Comparison of ENCODE assay signal across 10 mouse cellular contexts in the genomic region with DNA sequence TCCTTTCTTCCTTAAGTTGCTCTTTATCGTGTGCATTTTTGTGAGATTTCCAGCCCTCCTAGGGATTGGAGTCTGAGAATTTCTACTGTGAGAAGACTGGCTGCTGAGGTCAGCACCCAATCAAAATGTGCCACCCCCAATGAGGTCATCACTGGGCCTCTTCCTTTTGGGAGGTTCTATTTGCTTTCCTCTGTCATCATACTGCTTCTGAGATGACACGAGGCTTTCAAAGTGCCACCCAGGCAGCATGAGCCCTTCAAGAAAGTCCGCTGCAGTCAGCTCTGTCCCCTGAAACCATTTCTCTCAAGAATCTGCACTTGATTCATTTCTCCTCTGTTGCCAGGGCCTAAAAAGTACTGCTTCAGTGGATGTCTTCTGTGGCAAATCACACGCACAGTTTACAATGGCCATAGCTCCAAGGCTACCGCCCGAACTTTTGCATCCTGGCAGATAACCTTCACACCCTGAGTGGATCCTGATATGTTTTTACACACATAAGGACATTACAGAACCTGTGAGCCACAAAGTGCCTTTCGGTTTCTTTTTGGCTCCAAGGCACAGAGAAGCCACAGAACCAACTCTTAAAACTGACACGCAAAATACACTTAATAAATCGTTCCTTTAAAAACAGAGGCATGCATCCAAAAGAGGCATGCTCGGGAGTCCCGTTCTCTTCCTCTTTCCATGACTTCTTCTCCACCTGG. TPM values are rescaled to one million over a fixed set of nuclear protein-coding genes. Genes with fewer than 3 reads are reported as not detected.
DNase-seq lines count a peak whose midpoint lies in the region; ATAC-seq and TF ChIP-seq lines count a peak whose summit lies in the region.
"Had no signal": no experiment of that assay in that cellular context is flagged by ENCODE, and none has a peak within 500 bp of the region (broad histone marks: within the 10 kb centered on the region; RNA-seq: fewer than 3 reads in every experiment).

No protein-coding gene starts in this region.

- no peak for TF ChIP-seq CTCF in hindbrain, postnatal 0 days (IDR thresholded peaks at IDR 0.05; ENCODE audit: low read depth)

- 85% methylated on average over 11 of the region's 11 CpGs for WGBS in hindbrain, postnatal 0 days

- no peak overlapping the region for H3K9ac ChIP-seq in hindbrain, postnatal 0 days (replicated peaks; ENCODE audit: low read length)
- H3K9ac ChIP-seq: lung, embryonic 15.5 days; stomach, embryonic 15.5 days had no signal

- H3K4me3 ChIP-seq in hindbrain, postnatal 0 days (ENCODE audit: low read length): no peak overlapping the region
- H3K4me3 ChIP-seq: lung, embryonic 15.5 days; stomach, embryonic 15.5 days had no signal

- H3K4me2 ChIP-seq in hindbrain, postnatal 0 days (ENCODE audit: low read depth, low read length): peak overlapping the region; percentile 83
- H3K4me2 ChIP-seq: lung, embryonic 15.5 days; stomach, embryonic 15.5 days had no signal

- peaks cover 15% of the 10 kb centered on the region for H3K4me1 ChIP-seq in hindbrain, postnatal 0 days (ENCODE audit: insufficient read depth, low read length)

- H3K36me3 ChIP-seq in hindbrain, postnatal 0 days (ENCODE audit: insufficient read depth, low read length): no peaks in the 10 kb centered on the region
- H3K36me3 ChIP-seq: lung, embryonic 15.5 days; stomach, embryonic 15.5 days had no signal

- peak overlapping the region; percentile 92; the same call in 1 of the 2 replicates for H3K27ac ChIP-seq in hindbrain, postnatal 0 days
- H3K27ac ChIP-seq: lung, embryonic 15.5 days; stomach, embryonic 15.5 days had no signal

- peak; percentile 53 for DNase-seq in cerebellum, adult 9-10 months
- no peak for DNase-seq in cerebellum, postnatal 36 days
- DNase-seq in thymus, postnatal 0 days (ENCODE audit: low spot score): peak; percentile 63
- no peak for DNase-seq in thymus, postnatal 10 days (ENCODE audit: low spot score in 2 of 2)
- no peak for DNase-seq in hindbrain, postnatal 0 days (ENCODE audit: low spot score)
- peak; percentile 35 for DNase-seq in thymus, postnatal 25 days
- no peak for DNase-seq in heart, adult 9 months (ENCODE audit: low spot score in 2 of 2)
- no peak for DNase-seq in kidney, adult 9 months

- ATAC-seq in hindbrain, postnatal 0 days: no peak

- H3K27me3 ChIP-seq in hindbrain, postnatal 0 days (ENCODE audit: insufficient read depth, low read length): no peaks in the 10 kb centered on the region
- H3K27me3 ChIP-seq: stomach, embryonic 15.5 days had no signal

- no peaks in the 10 kb centered on the region for H3K9me3 ChIP-seq in hindbrain, postnatal 0 days (ENCODE audit: low read length)
- H3K9me3 ChIP-seq: lung, embryonic 15.5 days; stomach, embryonic 15.5 days had no signal

RNA-seq across cellular contexts. Expression of a gene that starts 4.2 kb away (rescaled TPM):
- polyA plus RNA-seq in thymus, postnatal 0 days (2015; fragmentation: Nextera tagmentation; extraction: Ambion mirVana): 62.7 and 67.6 TPM in 2 replicates
- total RNA-seq in hindbrain, postnatal 0 days (2014; rRNA removed): 136 and 162 TPM in 2 replicates
- polyA plus RNA-seq in hindbrain, postnatal 0 days (2015; fragmentation: Nextera tagmentation; extraction: Ambion mirVana): 72.4 and 79.1 TPM in 2 replicates

Comparison
In these comparisons a context has a peak if more than half of its experiments do, and no peak if none do; other contexts are left out.
1. DNase-seq: peak in cerebellum, adult 9-10 months (single experiment), thymus, postnatal 0 days (single experiment) and thymus, postnatal 25 days (single experiment); none in cerebellum, postnatal 36 days (0 of 2), thymus, postnatal 10 days (0 of 2), hindbrain, postnatal 0 days (single experiment), heart, adult 9 months (0 of 2) and kidney, adult 9 months (single experiment).